Mouse (Mus musculus): ENCODE data around the gene a.

GRCm38 (mm10) chr2:155012991-155013390, 221.8 kb downstream of the a start:
- TF ChIP-seq CTCF (conservative IDR thresholded peaks at IDR 0.05; ENCODE audit: low read length) = no peak
- TF ChIP-seq NANOG (IDR thresholded peaks at IDR 0.05; ENCODE audit: borderline replicate concordance, low read length) = no peak
- TF ChIP-seq POU5F1 (IDR thresholded peaks at IDR 0.05; ENCODE audit: borderline replicate concordance, low read length) = no peak

All from E14TG2a.4 (cell line).